Mouse (Mus musculus) stomach, postnatal 0 days (tissue): ENCODE data around the gene Col20a1.

Experiments
- CTCF ChIP-seq: IDR thresholded peaks from 2 replicates; pipeline ENCODE4 v1.5.1; 2016; ENCODE audit warnings: antibody characterized with exemption, low read depth, mild to moderate bottlenecking, moderate library complexity
- EP300 ChIP-seq: optimal IDR thresholded peaks from 2 replicates; pipeline ENCODE3; 2016; ENCODE audit warnings: antibody characterized with exemption

GRCm38 (mm10) chr2:180953638-180954037 lies 32.7 kb upstream of the Col20a1 start:
- TF ChIP-seq CTCF (no peak), EP300 (no peak)
